Mouse (Mus musculus) spleen, adult 2 months (tissue): Measurements from ENCODE around the gene Syngr1.

Source experiments
- CTCF ChIP-seq: fragments of 200-500 bp; IDR thresholded peaks from 2 replicates; pipeline ENCODE4 v1.5.1; 2011; ENCODE audit warnings: mild to moderate bottlenecking, inconsistent platforms; ENCODE audit not compliant: insufficient read depth, insufficient read length, insufficient replicate concordance; ENCODE audit errors: extremely low read depth
- POLR2A ChIP-seq: fragments of 200-500 bp; IDR thresholded peaks from 2 replicates; pipeline ENCODE4 v1.6.1; 2011; ENCODE audit warnings: low read depth, low read length, inconsistent platforms

DNA sequence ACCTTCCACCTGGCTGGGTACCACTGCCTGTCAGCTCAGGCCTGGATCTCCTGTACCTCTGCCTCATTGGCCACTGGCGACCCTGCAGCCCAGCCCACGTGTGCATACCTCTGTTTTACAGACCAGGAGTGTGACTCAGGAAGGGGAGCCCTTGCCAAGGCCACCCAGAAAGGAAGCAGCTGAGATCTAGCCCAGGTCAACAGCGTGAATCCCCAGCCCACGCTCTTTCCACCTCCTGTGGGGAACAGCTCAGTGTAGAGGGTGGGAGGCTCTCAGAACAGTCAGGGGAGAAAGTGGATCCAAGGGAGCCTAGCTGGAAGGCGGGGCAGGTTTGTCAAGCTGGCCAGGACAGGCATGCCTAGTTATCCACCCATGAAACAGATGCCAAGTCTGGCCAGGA, 28.3 kb upstream of the Syngr1 start:
- no peak for TF ChIP-seq CTCF
- TF ChIP-seq POLR2A = no peak
